Mouse (Mus musculus): ENCODE results near the gene Sppl2c.

- TF ChIP-seq CTCF (IDR thresholded peaks at IDR 0.05; ENCODE audit: low read depth) (peak; percentile 87), EP300 (IDR thresholded peaks at IDR 0.05; ENCODE audit: low read depth) (no peak)
These were observed 14.8 kb upstream of the Sppl2c start for GRCm38 (mm10) chr11:104171281-104171781.

Data from heart, postnatal 0 days (tissue).